Mouse (Mus musculus): ENCODE data around the gene Kifc1. TPM values are rescaled to one million over a fixed set of nuclear protein-coding genes. Genes with fewer than 3 reads are reported as not detected.

The Kifc1 gene
- 3.6 and 5.2 TPM in 2 replicates for polyA plus RNA-seq (2016; fragmentation: Nextera tagmentation; extraction: Ambion mirVana)

- WGBS = under 1% methylated on average over 49 of the region's 49 CpGs
- Histone ChIP-seq H3K36me3 (peaks cover 15% of the 10 kb centered on the region), H3K27me3 (ENCODE audit: insufficient read depth, poor library complexity, severe bottlenecking) (no peaks in the 10 kb centered on the region), H3K4me1 (peaks cover 11% of the 10 kb centered on the region), H3K27ac (peak within 1 kb of the TSS; percentile 89), H3K9me3 (no peaks in the 10 kb centered on the region), H3K4me3 (peak within 1 kb of the TSS; percentile 77)
- peak; percentile 100 for DNase-seq (ENCODE audit: low spot score)
Observed at GRCm38 (mm10) chr17:33890533-33891059, at the start of gene Kifc1. Gene Kifc1, minus strand, starts transcription at chr17:33890661.

DNA sequence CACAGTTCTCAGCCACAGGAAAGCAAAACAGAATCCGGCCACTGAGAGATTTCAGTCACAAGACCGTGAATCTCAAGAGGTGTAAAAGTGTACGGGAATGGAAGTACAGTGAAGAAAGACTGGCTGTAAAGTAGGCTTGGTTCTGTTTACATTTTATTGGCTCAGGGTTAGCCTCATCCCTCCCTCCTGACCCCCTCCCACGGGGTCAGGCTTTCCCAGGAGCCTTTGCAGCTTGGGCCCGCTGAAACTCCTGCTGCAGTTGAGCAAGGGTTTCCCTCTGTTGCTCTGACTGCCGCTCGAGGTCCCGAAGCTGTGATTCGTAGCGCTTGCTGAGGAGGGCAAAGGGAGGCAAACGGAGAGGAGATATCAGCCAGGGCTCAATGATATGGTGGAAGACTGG, 48.3 kb upstream of the Kifc1 start:
- no peak overlapping the region for H3K27ac ChIP-seq
- H3K4me1 ChIP-seq = peaks cover 26% of the 10 kb centered on the region
- H3K9me3 ChIP-seq = no peaks in the 10 kb centered on the region
- peak overlapping the region; percentile 93 for H3K4me3 ChIP-seq
- DNase-seq (ENCODE audit: low spot score) = no peak
- 79% methylated on average over 11 of the region's 11 CpGs for WGBS
- no peaks in the 10 kb centered on the region for H3K27me3 ChIP-seq (ENCODE audit: insufficient read depth, poor library complexity, severe bottlenecking)
- H3K36me3 ChIP-seq = peaks cover 63% of the 10 kb centered on the region

- WGBS = 84% methylated on average over 15 of the region's 15 CpGs
- H3K27ac ChIP-seq = no peak overlapping the region
- peaks cover 30% of the 10 kb centered on the region for H3K4me1 ChIP-seq
- 0 out of 2 replicates have a peak overlapping the region, but pooled peaks have one; percentile 16 for H3K4me3 ChIP-seq
- H3K27me3 ChIP-seq (ENCODE audit: insufficient read depth, poor library complexity, severe bottlenecking) = no peaks in the 10 kb centered on the region
- DNase-seq (ENCODE audit: low spot score) = no peak
- H3K36me3 ChIP-seq = peaks cover 67% of the 10 kb centered on the region
- no peaks in the 10 kb centered on the region for H3K9me3 ChIP-seq
Observed at GRCm38 (mm10) chr17:33936993-33937392, 46.5 kb upstream of the Kifc1 start.

- DNase-seq (ENCODE audit: low spot score) = no peak
- H3K4me3 ChIP-seq = no peak overlapping the region
- no peaks in the 10 kb centered on the region for H3K9me3 ChIP-seq
- H3K4me1 ChIP-seq = peaks cover 27% of the 10 kb centered on the region
- peaks cover 67% of the 10 kb centered on the region for H3K36me3 ChIP-seq
- no peaks in the 10 kb centered on the region for H3K27me3 ChIP-seq (ENCODE audit: insufficient read depth, poor library complexity, severe bottlenecking)
- WGBS = 84% methylated on average over 21 of the region's 21 CpGs
- no peak overlapping the region for H3K27ac ChIP-seq
Observed at GRCm38 (mm10) chr17:33935422-33936055, 45.1 kb upstream of the Kifc1 start.

- Histone ChIP-seq H3K36me3 (peaks cover 57% of the 10 kb centered on the region), H3K4me1 (peaks cover 26% of the 10 kb centered on the region), H3K9me3 (no peaks in the 10 kb centered on the region), H3K27ac (no peak overlapping the region), H3K27me3 (ENCODE audit: insufficient read depth, poor library complexity, severe bottlenecking) (no peaks in the 10 kb centered on the region), H3K4me3 (no peak overlapping the region)
- WGBS = 84% methylated on average over 15 of the region's 15 CpGs
- no peak for DNase-seq (ENCODE audit: low spot score)
Observed at GRCm38 (mm10) chr17:33932970-33933369, 42.5 kb upstream of the Kifc1 start.

- WGBS = 87% methylated on average over 14 of the region's 14 CpGs
- H3K27ac ChIP-seq = no peak overlapping the region
- no peaks in the 10 kb centered on the region for H3K27me3 ChIP-seq (ENCODE audit: insufficient read depth, poor library complexity, severe bottlenecking)
- DNase-seq (ENCODE audit: low spot score) = no peak
- no peak overlapping the region for H3K4me3 ChIP-seq
- no peaks in the 10 kb centered on the region for H3K9me3 ChIP-seq
- H3K36me3 ChIP-seq = peaks cover 54% of the 10 kb centered on the region
- H3K4me1 ChIP-seq = peaks cover 29% of the 10 kb centered on the region
Observed at GRCm38 (mm10) chr17:33932448-33932847, 42.0 kb upstream of the Kifc1 start.

DNA sequence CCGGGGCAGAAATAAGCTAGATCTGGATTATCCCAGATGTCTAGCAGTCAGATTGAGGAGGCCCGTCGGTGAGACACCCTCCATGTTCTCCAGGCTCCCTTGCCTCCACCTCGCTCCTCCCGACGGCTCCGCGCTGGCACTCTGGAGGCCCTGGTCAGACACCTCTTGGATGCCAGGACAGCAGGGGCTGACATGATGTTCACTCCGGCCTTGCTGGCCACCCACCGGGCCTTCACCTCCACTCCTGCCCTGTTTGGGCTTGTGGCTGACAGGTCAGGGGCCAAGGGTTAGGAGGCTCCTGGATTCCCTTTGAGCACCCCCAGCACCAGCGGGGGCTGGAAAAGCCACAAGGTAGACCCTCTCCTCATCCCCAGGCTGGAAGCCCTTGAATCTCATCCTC, 41.5 kb upstream of the Kifc1 start:
- Histone ChIP-seq H3K4me3 (no peak overlapping the region), H3K9me3 (no peaks in the 10 kb centered on the region), H3K36me3 (peaks cover 49% of the 10 kb centered on the region), H3K4me1 (peaks cover 29% of the 10 kb centered on the region), H3K27ac (no peak overlapping the region), H3K27me3 (ENCODE audit: insufficient read depth, poor library complexity, severe bottlenecking) (no peaks in the 10 kb centered on the region)
- WGBS = 88% methylated on average over 11 of the region's 11 CpGs
- no peak for DNase-seq (ENCODE audit: low spot score)

DNA sequence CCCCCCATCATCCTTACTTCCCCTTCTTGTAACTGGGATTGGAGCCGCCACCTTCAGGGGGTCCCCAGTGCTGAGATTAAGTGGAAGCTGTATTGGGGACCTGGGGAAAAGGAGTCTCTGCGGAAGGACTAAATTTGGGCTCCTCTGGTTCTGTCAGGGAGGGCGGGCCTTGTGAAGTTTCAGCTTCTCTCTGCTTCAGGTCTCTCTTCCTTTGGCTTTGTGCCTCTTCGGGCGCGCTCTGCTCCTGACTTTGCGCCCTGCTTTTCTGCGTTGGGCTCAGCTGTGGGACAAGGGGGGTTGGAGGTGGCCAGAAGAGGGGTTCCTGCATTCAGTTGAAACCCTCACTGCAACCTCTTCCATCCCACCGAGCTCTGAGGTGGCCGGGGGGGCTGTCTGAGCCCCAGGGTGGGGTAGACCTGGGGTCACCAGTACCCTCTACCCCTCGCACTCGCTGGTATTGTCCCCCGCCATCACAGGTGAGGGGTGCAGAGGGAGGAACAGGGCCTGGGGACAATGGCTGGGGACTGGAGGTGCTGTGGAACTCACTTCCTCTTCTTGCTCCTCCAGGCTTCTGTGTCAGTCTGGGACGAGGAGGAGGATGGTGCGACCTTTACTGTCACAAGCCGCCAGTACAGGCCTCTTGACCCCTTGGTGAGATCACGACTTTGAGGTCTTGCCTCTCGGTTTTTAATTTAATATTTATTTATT, 40.9 kb upstream of the Kifc1 start:
- Histone ChIP-seq H3K4me1 (peaks cover 29% of the 10 kb centered on the region), H3K36me3 (peaks cover 48% of the 10 kb centered on the region), H3K9me3 (no peaks in the 10 kb centered on the region), H3K27ac (peak overlapping the region; percentile 95), H3K27me3 (ENCODE audit: insufficient read depth, poor library complexity, severe bottlenecking) (no peaks in the 10 kb centered on the region), H3K4me3 (peak overlapping the region; percentile 98)
- no peak for DNase-seq (ENCODE audit: low spot score)
- 30% methylated on average over 18 of the region's 18 CpGs for WGBS

GRCm38 (mm10) chr17:33930280-33931158, 40.1 kb upstream of the Kifc1 start:
- Histone ChIP-seq H3K4me3 (peak overlapping the region; percentile 98), H3K27ac (peak overlapping the region; percentile 95), H3K4me1 (peaks cover 29% of the 10 kb centered on the region), H3K36me3 (peaks cover 43% of the 10 kb centered on the region), H3K27me3 (ENCODE audit: insufficient read depth, poor library complexity, severe bottlenecking) (no peaks in the 10 kb centered on the region), H3K9me3 (no peaks in the 10 kb centered on the region)
- no peak for DNase-seq (ENCODE audit: low spot score)
- WGBS = under 1% methylated on average over 45 of the region's 45 CpGs

DNA sequence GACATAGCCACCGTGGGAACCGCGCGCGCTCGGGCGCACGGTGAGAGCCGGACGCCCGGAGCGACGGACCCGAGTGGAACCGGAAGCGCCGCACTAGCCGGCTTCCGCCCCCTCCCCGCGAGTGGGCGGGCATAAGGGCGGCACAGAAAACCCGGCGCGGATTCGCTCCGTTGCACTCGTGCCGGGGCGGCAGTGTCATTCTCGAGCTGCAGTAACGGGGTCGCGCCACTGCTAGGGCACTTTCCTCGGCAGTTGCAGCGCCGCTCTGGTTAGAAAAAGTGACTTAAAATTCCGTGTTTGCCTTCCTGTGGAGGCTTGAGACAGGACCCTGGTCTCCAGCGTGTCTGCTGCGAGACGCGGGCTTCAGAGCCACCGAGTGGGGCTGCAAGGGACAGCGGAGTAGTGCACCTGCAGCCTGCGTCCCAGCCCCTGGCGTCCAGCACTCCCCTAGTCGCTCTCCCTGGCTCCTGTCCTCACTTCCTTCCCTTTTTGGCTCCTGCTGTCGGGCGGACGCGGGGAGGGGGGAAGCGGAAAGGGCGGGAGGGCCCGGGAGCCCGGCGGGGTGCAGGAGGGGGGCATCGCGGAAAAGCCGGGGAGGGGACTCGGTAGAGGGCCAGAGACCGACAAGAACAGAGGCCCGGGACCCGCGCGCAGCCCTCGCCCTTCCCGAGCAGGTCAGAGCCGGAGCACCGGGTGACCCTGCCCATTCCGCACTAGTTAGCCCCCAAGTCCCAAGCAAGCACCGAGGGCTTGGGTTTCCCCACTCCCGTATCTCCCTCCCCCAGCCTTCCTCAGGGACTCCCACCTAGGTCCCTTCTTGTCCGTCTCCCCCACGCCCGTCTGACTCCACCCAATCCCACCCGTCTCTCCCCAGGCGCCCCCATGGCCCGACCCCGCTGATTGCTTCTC, 39.2 kb upstream of the Kifc1 start, which contains the start of gene Rgl2:
Rgl2 (plus strand) TSS at position 173 of the 909 bp plus-strand sequence.
- peaks cover 40% of the 10 kb centered on the region for H3K36me3 ChIP-seq
- under 1% methylated on average over 74 of the region's 80 CpGs for WGBS

DNA sequence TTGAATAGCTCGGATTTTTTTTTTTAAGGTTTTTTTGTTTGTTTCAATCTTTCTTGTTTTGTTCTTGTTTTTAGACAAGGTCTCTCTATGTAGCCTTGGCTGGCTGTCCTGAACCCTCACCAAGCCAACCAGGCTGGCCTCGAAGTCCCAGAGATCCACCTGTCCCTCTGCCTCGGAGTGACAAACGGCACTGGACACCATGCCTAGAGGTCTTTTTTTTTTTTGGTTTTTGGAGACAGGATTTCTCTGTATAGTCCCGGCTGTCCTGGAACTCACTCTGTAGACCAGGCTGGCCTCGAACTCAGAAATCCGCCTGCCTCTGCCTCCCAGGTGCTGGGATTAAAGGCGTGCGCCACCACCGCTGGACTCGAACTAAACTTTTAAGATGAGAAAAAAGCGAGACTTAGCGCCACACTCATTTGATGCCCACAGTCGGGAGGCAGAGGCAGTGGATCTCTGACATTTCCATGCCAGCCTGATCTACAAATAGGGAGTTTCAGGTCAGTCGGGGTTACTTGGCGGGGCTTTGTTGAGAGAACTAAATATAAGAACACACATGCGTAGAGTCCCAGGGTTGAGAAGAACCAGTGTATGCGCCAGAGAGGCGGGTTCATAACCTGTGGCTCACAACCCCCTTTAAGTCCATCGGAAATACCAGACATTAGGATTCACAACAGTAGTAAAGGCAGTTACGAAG, 37.9 kb upstream of the Kifc1 start:
- Histone ChIP-seq H3K36me3 (peaks cover 27% of the 10 kb centered on the region), H3K27ac (peak overlapping the region; percentile 95; the same call in 1 of the 2 replicates), H3K4me1 (peaks cover 32% of the 10 kb centered on the region), H3K9me3 (no peaks in the 10 kb centered on the region), H3K4me3 (peak overlapping the region; percentile 98), H3K27me3 (ENCODE audit: insufficient read depth, poor library complexity, severe bottlenecking) (no peaks in the 10 kb centered on the region)
- no peak for DNase-seq (ENCODE audit: low spot score)
- WGBS = 57% methylated on average over 21 of the region's 21 CpGs

More for the DNA sequence above, 39.2 kb upstream of the Kifc1 start, which contains the start of gene Rgl2:
- Histone ChIP-seq H3K4me1 (peaks cover 29% of the 10 kb centered on the region), H3K9me3 (no peaks in the 10 kb centered on the region), H3K4me3 (peak within 1 kb of the TSS; percentile 98), H3K27me3 (ENCODE audit: insufficient read depth, poor library complexity, severe bottlenecking) (no peaks in the 10 kb centered on the region), H3K27ac (peak within 1 kb of the TSS; percentile 95)
- DNase-seq (ENCODE audit: low spot score) = peak; percentile 94
